Mouse (Mus musculus) ZHBTc4 (cell line): ENCODE data around the gene Map2k1.

ENCODE experiments used
- DNase-seq: peaks from one replicate; pipeline ENCODE4 v3.0.0-alpha.2; 2011; ENCODE audit warnings: low read depth, low spot score

Gene Map2k1

DNA sequence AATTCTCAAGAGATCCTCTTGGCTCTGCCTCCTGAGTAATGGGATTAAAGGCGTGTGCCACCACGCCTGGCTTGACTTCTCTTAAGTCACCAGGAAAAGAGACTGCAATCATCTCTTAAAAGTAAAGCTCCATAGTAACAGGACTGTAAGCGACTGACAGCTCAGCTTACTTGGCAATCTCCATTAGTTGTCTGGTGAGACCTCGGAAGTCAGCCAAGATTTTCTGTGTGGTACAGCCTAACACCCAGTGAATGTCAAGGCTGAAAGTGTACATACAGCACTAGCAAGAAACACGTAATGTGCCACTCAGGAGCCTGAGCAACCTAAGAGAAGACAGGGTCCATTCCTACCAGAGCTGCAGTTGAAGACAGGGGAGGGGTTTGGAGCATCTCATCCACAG lies 93.0 kb downstream of the Map2k1 start:
- DNase-seq: no peak

GRCm38 (mm10) chr9:64156641-64157040 lies 96.8 kb downstream of the Map2k1 start:
- no peak for DNase-seq

GRCm38 (mm10) chr9:64139879-64140278 lies 113.6 kb downstream of the Map2k1 start:
- no peak for DNase-seq

DNA sequence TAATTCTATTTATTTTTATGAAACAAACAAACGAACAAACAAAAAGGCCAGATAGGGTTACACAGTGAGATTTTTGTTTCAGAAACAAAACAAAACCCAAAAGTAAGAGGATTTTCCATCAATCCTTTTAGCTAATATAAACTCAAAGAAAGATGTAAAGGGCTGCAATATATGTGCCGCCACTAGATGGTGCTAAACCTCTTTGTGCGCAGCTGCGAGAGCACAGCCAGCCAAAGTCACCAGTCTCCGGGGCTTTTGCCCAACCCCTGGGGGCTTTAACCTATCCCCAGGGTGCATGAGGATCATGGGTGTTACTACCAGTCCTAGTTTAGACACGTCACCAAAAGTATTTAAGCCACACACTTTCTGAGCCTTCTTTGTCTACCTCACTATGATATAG lies 114.5 kb downstream of the Map2k1 start:
- DNase-seq: peak; percentile 79
